Mouse (Mus musculus) hindlimb bud, embryonic 11.5 days (tissue): ENCODE data around the gene Wwc1.
"Not testable (repeated sequence)": the region's sequence is repeated elsewhere in the genome, so short reads cannot be mapped to it uniquely, and the experiment has no call there.

Source experiments
- DNase-seq: peaks from one replicate; pipeline ENCODE4 v3.0.0-alpha.2; 2012; ENCODE audit warnings: low read depth, low spot score; ENCODE audit errors: extremely low spot score

Wwc1 gene

DNA sequence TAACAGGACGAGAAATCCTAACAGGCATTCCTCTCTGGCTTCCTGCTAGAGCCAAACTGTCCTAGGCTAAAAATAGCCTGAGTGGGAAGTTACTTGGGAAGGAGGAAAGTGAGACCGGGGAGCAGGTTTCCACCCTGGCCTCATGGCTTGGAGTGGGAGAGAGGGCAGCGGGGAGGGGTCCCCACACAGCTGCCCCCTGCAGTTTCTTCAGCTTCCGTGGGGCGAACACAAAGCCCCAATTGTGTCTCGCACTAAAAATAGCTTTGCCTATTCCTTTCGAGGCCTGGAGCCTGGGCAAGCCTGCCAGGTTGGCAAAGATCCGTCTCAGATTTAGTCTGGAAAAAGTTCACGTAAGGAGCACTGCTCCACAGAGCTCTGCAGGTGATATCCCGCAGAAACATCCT lies 87.3 kb downstream of the Wwc1 start:
- DNase-seq = no peak

DNA sequence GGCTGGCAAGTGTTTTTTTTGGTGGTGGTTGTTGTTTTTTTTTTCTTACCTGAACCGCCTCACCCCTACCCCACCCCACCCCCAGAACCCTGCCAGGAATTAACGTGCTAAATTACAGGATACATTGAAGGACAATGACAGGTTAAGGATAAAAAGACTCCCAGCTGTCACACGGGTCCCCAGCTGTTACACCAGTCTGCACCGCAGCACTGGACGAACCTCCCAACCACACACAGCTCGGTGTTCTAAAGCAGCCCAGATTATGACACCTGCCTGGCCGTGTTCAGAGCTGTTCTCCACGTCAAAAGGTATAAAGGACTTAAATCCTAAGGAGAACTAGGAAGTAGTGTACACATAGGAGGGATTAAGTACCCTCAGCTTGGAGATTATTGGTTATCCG lies 88.0 kb downstream of the Wwc1 start:
- no peak for DNase-seq

DNA sequence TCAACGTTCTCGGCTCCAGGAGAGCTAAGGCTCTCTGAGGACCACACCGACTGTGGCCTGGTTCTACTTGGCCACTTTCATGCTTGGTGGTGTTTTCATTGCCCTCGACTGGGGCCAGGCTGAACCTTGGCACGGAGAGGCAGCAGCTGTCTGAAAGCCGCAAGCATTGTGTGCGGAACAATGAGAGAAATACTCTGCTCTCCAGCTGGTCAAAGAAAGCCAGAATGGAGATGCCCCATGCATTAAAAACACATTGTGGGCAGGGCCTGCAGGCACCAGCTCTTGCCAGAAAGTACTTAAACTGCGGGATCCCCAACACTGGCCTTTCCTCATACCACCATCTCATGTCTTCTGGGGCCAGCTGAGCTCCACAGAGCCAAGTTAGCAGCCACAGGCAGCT lies 91.5 kb downstream of the Wwc1 start:
- DNase-seq = no peak

DNA sequence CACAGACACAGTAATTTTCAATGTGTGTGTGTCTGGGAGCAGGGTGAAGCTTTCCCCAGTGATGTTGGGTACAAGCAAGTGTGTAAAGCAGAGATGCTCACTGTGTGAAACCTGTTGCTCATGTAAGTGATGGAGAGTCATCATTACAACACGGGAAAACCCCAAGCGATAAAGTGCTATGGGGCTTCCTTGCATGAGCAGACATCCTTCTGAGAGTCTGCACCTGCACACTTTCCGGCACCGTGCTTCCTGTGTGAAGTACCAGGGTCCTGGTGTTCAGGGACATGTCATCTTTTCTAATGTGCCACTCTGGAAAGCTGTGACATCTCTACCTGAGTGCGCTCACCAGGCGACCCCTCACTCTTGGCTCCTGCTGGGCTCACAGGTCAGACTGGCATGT lies 97.5 kb downstream of the Wwc1 start:
- no peak for DNase-seq

DNA sequence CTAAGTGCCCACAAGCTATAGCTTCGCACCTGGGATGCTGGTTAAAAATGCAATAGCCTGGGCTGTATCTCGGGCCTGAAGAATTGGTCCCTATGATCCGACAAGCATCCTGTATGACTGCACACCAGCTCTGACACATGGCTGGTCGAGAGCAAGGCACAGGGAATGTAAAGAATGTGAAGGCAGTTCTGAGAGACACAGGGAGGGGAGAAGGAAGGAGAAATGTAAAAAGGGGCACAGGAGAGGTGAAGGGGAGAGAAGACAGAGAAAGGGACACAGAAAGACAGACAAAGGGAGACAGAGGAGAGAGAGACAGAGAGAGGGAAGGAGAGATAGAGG lies 101.8 kb downstream of the Wwc1 start:
- DNase-seq = no peak

DNA sequence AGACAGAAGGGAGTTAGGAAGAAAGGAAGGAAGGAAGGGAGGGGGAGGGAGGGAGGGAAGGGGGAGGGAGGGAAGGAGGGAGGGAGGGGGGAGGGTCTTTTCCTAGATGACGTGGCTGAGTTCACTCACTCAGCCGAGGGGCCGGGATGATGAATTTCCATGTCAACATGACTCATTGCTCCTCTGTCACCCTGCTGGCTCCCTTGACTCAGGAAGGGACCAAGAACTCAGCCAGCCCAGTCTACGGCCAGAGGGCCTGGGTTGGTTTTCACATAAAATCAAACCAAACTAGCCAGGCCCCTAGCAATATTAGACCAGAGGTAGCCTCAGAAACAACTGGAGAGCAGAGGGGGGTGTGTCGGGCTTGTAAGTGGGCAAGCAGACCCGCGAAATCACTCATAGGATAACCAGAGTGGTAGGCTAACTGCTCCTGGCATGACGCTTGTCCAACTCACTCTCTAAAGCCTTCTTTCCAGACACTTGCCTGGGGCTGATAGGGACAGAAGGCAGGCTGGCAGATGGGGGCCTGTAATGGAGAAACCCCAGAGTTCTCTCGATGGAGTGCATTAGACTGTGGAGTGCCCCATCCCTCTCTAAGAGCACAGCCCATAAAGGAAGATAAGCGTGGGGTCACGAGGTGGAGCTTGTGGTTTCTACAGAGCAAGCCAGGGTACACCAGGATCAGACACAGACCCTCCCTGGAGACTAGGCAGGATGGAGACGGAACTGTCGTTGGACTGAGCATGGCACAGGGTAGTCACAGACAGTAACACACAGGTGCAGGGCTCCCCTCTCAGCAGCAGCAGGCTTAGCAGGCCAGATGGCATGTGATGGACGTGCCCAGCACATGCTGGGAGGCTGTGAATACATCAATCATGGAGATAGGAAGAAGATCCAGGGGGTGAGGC lies 102.4 kb downstream of the Wwc1 start:
- DNase-seq = no peak

DNA sequence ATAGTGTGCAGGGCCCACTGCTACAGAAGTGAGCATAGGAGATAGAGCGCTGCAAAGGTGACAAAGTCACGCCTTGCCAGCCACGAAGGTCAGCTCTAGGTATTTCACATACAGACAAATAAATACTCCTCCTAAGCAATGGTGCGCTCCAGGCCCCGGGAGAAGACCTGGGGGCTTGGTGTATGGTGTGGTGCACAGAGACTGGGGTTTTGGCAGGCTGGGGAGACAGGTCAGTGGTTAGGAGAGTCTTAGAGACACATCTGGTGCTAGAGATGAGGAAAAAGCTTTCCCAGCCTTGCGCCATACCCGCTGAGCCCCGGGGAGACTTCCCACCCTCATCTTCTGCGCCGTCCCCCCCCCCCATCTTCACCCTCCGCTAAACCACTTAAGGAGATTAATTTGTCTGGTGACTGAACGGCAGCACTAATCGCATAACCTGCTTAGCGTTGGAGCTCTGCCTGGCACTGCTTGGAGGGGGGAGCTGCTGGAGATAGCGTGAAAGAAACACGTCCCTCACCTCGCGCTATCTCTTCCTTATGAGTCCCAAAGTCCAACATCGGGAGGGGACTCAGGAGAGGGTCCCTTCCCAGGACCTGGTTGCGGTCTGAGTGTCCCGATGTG lies 106.6 kb downstream of the Wwc1 start:
- DNase-seq = no peak

DNA sequence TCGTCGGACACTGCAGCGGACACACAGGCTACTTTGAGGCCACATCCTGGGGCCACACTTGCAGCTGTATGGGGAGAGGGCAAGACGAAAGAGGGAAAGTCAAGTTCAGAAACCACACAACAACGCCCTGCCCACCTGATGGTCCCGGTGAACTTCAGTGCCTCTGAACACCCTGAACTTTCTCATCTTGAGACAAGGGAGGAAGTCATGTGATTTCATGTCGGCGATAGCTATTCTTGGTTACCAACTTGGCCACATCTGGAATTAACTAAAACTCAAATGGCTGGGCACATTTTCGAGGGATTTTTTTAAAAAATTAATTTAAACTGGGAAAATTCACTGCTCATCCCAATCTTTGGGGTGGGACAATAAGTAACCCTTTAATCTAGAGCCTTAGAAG lies 109.4 kb downstream of the Wwc1 start:
- no peak for DNase-seq

DNA sequence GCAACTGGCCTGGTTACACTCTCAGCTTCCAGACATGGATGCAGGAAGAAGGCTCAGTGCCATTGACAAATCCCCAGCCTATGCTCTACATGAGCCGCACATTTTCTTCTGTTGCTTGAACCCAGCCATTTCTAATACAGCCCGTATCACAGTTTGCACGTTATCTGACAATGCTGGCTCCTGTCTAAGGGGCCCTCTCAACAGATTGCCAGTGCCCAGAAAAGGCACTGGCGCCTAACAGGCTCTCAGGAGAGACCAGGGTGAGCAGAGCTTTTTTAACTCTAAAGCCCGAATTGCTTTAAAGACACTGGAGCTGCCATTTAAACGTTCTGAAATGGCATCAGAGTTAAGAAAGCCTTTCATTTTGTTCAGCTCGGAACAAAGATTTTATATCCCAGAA lies 114.2 kb downstream of the Wwc1 start:
- DNase-seq = no peak

DNA sequence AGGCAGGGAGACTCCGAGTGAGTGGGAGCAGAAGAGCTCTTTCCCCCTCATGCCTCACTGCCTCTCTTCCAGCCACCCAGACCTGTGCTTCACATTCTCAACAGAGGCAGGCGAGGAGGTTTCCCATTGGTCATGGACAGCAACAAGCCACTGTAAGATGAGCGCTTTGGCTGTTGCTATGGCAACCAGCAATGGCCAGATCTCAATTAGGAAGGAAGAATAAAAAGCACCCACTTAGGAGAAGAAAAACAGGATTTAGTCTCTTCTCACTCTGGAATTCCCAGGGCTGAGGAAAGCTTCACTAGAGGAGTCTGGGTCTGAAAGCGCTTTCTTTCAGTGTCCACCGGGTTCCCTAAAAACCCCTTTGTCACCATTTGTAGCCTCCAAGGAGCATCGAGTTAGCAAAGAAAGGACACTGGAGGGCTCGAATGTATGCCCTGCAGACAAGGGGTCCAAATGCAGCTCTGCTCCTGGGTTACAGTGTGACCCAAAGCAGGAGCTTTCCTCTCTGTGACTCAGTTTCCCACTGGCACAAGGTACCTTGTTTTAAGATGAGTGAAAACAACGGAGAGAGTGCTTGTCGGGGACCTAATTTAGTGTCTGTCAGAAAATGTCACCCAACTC lies 115.2 kb downstream of the Wwc1 start:
- peak; percentile 77 for DNase-seq

DNA sequence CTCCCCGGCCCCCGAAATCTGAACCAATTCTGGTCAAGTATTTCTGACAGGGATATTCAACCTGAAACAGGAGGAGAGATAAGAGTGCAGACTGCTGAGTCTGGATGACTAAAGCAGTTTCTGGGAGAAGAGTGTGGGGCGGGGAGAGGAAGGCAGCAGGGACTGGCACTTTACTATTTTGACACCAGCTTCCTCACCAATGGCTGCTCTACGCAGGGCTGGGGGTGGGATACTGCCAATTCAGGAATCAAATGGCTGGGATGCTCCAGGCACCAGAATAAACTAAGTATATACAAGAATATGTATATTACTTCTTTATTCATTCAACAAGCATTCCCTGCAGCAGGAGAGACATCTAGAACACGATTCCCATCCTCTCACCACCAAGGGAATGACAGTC lies 116.7 kb downstream of the Wwc1 start:
- DNase-seq = no peak

DNA sequence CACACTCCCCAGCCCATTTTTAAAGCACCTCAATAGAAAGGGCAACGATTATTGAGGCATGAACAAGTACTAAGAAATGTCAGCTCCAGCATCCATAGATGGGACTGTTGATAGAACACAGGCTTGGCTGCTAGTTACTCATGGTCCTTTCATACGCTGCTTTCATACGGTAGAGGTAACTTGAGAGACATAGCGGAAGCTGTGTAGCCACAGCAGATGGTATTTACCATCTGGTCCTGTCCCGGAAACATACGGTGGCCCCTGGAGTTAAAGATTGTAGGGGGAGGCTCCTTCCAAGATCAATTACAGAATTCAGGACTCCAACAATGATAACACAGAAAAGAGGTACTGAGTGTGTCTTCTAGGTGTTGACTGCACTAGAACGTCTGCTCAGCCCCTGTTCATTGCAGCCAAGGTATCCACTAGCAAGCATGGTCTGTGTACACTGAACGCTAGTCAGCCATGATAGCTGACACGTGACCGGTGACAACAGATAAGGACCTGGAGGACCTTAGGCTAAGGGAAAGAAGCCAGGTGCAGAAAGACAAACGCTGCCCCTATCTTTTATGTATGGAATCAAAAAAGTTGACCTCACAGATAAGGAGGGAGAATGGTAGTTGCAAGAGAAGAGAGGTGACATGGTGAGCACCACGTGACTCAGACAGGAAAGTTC lies 122.8 kb downstream of the Wwc1 start:
- no peak for DNase-seq

DNA sequence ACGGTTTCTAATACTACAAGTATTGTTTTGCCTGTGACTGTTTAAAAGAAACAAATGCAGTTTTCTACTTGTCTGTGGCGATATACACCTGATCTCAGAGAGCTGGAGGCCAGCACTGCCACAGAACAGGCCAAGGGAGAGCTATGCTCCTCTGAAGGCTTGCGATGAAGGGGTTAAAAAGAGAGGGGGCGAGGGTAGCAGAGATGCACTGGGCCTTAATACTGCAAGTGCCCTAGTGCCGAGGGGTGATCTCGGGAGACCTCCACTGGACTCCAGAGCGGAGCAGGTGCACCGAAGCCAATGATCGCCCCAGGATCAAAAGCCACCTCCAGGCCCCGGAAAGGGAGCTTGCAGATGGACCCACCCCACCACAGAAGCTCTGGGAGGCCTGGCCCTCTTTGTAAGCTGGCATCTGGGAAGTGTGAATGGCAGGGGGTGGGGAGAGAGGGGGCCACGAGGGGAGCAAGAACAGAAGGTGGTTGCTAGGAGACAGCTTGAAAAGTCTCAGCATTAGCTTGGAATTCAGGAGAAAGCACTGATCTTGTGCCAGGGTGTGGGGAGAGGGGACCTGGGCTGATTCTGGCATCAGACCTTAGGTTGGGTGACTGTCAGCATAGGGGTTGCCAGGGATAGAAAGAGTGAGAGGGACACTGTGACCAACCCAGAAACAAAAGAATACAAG lies 123.8 kb downstream of the Wwc1 start:
- DNase-seq = no peak

DNA sequence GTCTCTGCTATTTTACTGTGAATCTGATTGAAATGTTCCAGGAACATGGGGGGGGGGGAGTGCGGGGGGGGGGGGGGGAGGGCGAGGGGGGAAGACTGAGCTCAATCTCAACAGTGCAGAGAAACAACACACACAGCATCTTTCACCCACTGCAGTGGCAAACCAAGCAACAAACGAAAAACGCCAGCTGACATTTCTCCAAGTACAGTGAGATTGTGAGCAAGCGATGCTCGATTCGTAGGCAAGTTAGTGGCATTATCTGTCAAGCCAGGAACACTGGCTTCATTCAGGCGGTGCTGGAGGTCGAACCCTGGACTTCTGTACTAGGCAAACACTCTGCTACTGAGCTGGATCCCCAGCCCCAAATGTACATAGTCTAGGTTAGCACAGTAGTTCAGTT lies 124.8 kb downstream of the Wwc1 start:
- no peak for DNase-seq

DNA sequence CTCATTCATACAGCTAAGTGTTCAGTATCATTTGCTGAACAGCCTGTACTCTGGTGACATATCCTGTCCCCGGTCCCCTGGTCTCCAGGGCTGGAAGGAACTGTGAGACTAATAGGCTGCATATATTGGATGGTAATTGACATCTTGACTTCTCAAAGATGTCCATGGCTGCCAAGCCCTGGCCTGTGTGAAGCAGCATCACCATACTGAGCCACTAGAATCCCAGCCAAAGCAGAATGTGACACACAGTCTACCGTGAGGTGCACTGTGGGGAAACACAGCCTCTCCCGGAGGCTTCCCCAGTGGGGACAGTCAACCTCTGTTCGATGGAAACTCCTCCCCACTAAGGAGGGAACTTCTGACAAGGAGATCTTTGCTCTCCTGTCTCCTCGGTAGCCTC lies 125.4 kb downstream of the Wwc1 start:
- DNase-seq = no peak

DNA sequence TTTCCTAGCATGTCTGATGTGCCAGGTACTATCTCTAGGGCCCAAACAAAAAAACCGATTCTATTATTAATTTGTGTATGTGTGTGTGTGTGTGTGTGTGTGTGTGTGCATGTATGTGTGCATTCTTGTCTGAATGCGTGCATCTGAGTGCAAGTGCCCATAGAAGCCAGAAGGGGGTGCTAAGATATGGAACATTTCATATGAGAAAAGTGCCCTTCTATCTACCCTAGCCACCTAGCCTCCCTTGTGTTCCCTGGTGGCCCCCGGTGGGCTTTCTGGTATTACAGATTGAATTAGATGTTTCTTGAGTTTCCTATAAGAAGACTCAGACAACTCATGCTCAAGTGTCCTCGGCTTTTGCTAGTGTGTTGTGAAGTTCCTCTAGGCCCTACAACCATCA lies 126.7 kb downstream of the Wwc1 start:
- DNase-seq = no peak

DNA sequence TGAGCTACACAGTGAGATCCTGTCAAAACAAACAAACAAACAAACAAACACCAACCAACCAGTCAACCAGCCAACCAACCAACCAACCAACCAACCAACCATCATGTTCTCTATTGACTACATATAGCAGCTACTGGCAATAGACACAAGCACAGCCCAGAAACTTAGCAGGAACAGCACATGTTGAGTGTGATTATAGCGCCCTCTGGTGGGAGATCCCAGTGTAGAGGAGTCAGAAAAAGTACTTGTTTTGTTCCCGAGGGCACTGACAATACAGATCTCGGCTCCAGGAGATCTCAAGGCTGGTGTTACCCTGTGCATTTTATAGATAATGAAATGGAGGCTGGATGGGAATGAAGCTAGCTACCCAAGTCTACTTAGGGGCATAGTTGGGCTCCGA lies 127.6 kb downstream of the Wwc1 start:
- DNase-seq = no peak

DNA sequence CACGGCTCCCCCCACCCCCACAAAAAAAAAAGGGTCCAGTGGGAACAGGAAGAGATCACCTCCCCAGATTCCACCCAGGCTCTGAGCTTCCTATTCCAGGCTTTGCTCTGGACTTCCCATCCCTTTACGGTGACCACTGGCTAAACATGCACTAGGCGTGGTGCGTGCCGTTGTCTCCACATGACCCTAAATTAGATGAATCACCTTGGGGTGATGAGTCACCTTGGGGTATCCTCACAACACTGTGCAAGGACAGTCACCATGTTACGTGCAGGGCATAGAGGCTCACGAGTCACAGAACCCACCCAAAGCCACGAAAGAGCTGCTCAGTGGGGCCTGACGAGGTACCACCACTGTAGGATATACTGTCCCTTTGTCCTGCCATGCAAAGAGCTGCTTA lies 136.0 kb downstream of the Wwc1 start:
- DNase-seq = no peak

DNA sequence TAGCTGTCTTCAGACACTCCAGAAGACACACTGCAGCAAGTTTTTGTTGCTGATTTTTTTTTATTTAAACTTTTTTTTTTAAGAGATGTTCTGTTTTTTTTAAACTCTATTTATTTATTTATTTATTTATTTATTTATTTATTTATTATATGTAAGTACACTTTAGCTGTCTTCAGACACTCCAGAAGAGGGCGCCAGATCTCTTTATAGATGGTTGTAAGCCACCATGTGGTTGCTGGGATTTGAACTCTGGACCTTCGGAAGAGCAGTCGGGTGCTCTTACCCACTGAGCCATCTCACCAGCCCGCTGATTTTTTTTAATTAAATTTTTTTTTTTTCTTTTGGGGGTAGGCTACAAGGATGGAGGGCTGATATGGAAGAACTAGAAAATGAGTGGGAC lies 137.8 kb downstream of the Wwc1 start:
- not testable (repeated sequence) for DNase-seq

DNA sequence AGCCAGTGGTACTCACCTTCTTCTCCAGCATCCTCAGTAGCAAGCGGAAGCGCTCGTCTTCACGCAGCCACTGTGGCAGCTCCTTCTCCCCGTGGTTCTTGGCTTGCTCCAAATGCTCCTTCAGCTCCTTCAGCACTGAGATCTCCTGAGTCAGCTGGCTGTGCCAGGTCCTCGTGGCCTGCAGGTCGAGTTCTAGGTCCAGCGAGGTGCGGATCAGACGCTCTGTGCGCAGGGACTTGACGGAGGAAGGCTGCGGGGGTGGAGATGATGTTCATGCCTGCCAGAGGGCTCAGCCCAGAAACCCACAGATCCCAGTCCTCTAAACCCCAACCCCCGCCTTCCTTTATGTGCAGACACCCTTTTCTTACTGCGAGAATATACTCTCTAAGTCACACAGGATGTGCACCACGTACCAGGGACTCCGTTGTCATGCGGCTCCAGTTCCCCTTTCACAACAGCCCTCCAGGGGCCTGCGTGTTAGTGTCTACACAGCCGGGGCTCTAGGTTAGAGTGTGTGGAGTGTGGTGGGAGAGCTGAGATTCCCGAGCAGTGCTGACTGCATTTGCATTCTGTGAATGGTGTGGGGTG lies 138.5 kb downstream of the Wwc1 start:
- no peak for DNase-seq

DNA sequence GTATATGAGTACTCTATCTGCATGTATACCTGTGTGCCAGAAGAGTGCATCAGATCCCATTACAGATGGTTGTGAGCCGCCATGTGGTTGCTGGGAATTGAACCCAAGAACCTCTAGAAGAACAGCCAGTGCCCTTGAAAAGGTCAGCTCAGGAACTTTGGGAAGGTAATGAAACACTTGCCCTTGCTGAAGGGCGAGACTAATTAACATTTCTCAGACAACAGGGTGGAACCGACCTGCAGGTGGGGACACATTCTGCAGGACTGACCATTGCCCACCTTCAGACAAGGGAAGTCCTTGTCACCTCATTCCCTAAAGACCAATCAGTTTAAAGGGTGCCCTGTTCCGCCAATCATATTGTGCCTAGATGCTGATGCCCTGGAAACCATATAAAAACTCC lies 139.5 kb downstream of the Wwc1 start:
- DNase-seq = not testable (repeated sequence)
